Mouse (Mus musculus): ENCODE measurements around the gene Aebp2.

DNA sequence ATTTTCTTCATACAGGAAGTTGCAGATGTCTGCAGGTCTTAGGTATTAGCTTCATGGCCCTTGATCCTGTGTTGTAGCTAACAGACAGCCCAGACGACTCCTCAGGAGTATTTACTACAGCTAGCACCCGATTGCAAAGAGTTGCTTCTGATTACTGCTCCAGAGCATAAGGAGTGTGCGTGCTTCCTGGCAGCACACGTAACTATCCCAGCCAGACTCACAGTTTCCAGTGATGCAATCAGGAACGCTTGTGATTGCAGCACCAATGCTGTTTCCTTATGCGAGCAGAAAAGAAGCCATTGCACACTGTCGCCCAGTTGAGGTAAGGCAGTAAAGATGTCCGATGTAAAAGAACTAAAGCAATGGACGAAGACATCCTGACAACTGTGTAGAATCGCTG is 38.6 kb downstream of the Aebp2 start:
- TF ChIP-seq CTCF (IDR thresholded peaks at IDR 0.05; ENCODE audit: borderline replicate concordance, insufficient read depth, low read length) (no peak), POLR2A (IDR thresholded peaks at IDR 0.05; ENCODE audit: low read depth, low read length) (no peak)

Data from embryonic fibroblast, embryonic 13.5 days (primary cell).